Mouse (Mus musculus) megakaryocyte, embryonic 14.5 days (primary cell): Measurements from ENCODE around the gene Gm38431. TPM values are rescaled to one million over a fixed set of nuclear protein-coding genes. Genes with fewer than 3 reads are reported as not detected.
"Not testable (repeated sequence)": the region's sequence is repeated elsewhere in the genome, so short reads cannot be mapped to it uniquely, and the experiment has no call there.

Source experiments
- H3K27me3 ChIP-seq: replicated peaks from 2 replicates; pipeline ENCODE3; 2012; ENCODE audit warnings: inconsistent platforms
- H3K36me3 ChIP-seq: replicated peaks from 2 replicates; pipeline ENCODE3; 2012; ENCODE audit warnings: low read length, inconsistent platforms, mixed read lengths
- H3K4me1 ChIP-seq: 2 replicates; pipeline ENCODE4 v1.6.1; 2012; ENCODE audit warnings: inconsistent platforms
- H3K4me3 ChIP-seq: replicated peaks from 2 replicates; pipeline ENCODE3; 2012; ENCODE audit warnings: moderate library complexity, mild to moderate bottlenecking, inconsistent platforms
- H3K9me3 ChIP-seq: 2 replicates; pipeline ENCODE4 v1.6.1; 2012; ENCODE audit warnings: inconsistent platforms
- FLI1 ChIP-seq: IDR thresholded peaks from 2 replicates; pipeline ENCODE4 v1.6.1; 2012; ENCODE audit warnings: low read length, inconsistent platforms, mixed read lengths
- GATA1 ChIP-seq: IDR thresholded peaks from 3 replicates; pipeline ENCODE4 v1.6.1; 2012; ENCODE audit warnings: mixed read lengths, low read length, inconsistent platforms, borderline replicate concordance
- polyA plus RNA-seq: library from polyadenylated mRNA; stranded (reverse); fragments of >175 nt; gene quantifications from 2 replicates; pipeline ENCODE4 v1.2.3, GENCODE M21; 2012; ENCODE audit warnings: low replicate concordance; ENCODE audit not compliant: insufficient read depth

The Gm38431 gene
- polyA plus RNA-seq, 1 experiment = 128 TPM

DNA sequence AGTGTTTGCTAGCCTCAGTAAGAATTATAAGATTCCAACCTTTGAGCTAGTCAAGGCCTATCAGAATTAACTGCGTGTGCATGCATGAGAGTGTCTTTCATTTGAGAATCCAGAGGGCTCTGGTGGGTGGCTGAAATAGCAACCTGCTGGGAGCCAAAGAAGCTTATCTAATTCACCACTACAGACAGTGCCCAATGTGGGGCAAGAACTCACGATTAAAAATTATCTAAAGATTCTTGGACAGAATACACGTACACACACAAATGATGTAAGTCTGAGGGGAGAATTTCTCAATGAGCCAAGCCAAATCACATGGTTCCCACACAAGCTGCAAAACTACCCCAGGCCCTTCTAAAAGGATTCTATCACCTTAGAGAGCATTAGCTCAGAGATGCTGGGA lies 8.5 kb downstream of the Gm38431 start:
- no peak for TF ChIP-seq FLI1
- TF ChIP-seq GATA1 = no peak
- H3K36me3 ChIP-seq = peaks cover 98% of the 10 kb centered on the region
- H3K4me1 ChIP-seq = peaks cover 32% of the 10 kb centered on the region
- no peaks in the 10 kb centered on the region for H3K27me3 ChIP-seq
- no peaks in the 10 kb centered on the region for H3K9me3 ChIP-seq
- H3K4me3 ChIP-seq = no peak overlapping the region

DNA sequence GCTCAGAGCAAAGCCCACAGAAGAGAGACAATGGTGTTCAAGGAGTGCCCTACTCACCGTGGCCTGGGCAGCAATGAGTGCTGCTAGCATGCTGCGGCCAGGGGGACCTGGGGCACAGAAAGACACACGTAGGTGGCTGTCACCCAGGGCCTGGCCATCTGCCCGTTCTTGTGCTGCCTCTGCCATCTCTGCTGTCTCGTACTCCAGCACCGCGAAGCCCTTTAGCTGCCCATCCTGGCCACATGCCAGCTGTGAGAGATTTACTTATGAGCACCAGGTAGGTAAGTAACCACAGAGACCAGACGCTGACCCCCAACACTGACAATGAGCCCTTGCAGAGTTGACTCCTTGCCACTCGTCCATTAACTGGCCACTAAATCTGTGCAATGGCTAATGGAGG lies 10.7 kb downstream of the Gm38431 start:
- no peaks in the 10 kb centered on the region for H3K27me3 ChIP-seq
- H3K36me3 ChIP-seq = peaks cover 98% of the 10 kb centered on the region
- peak overlapping the region; percentile 8 for H3K4me3 ChIP-seq
- H3K9me3 ChIP-seq = no peaks in the 10 kb centered on the region
- TF ChIP-seq FLI1 (no peak), GATA1 (no peak)
- H3K4me1 ChIP-seq = peaks cover 20% of the 10 kb centered on the region

DNA sequence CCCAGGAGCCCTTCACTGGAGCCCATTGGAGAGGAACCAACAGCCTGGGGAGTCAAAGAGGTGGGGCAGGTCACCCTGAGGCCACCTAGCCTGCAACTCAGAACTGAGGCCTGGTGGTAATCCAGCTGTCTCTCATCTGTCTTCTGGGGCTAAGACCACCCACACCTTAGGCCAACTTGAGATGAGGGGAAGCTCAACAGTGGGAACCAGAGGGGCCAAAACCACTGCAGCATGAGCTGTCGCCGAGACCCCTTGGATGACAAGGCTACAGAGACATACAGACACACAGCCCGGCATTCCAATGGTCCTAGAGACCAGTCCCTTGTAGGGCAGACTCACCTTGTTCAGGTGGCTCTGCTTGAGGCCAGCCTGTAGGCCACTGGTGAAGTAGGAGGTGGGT lies 16.2 kb downstream of the Gm38431 start:
- TF ChIP-seq FLI1 = no peak
- no peak for TF ChIP-seq GATA1
- Histone ChIP-seq H3K27me3 (no peaks in the 10 kb centered on the region), H3K4me1 (peaks cover 39% of the 10 kb centered on the region), H3K4me3 (no peak overlapping the region), H3K9me3 (no peaks in the 10 kb centered on the region), H3K36me3 (peaks cover 77% of the 10 kb centered on the region)

DNA sequence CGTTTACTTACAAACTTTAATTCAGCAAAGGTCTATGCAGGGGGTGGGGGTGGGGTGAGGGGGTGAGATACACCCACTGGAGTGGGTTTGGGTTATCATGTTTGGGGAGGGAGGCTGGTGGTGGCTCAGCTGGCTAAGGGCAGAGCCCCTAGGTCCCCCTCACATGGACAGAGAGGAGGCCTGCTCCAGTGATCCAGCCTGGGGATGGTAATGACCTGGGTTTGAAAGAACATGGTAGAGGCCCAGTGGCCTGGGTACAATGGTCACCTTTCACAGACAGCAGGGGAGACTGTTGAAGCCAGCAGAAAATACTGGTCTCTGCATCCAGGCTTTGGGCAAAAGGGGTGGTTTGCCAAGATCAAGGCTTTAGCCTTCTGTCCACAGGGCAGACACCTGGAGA lies 17.6 kb downstream of the Gm38431 start:
- peaks cover 72% of the 10 kb centered on the region for H3K36me3 ChIP-seq
- TF ChIP-seq GATA1 = no peak
- TF ChIP-seq FLI1 = no peak

DNA sequence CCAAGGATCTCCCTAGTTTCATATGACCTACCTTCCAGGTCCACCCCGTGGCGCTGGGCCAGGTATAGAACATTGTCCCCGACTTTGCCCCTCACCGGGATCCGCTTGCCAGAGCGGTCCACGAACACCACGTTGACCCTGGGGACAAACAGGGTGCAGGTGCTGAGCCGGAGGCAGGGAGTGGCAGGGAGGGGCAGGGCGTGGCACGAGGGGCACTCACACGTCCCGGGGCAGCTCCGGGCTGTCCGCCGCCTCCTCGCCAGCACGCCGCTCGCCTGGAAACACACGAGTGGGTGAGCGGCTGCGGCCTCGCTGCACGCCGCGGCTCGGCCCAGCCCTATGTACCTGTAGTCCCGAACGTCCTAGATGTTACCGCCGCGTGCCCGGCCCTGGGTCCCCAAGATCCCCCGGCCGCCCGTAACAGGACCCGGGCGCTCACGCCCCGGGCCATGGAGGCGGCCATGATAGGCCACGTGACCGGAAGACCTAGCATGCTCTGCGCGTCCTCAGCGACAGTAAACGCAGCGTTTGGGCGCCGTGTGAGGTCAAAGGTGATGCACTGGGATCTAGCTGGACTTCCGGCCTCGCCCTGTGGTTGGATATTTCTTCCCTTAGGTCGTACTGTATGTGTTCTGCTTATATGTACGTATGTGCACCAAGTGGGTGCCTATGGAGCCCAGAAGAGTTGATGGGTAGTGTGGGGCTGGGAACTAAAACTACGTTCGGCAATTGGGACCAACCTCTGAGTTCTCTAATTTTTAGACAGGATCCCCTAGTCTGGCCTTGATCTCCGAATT lies 18.6 kb downstream of the Gm38431 start, which contains the start of the genes Gm49373 and Fdx1l:
Gene Gm49373 (minus strand): TSS at position 53 of the 797 bp plus-strand sequence.
Gene Fdx1l (minus strand): TSS at position 571 of the 797 bp plus-strand sequence.
- H3K9me3 ChIP-seq = no peaks in the 10 kb centered on the region
- peaks cover 69% of the 10 kb centered on the region for H3K36me3 ChIP-seq
- H3K27me3 ChIP-seq = no peaks in the 10 kb centered on the region
- H3K4me1 ChIP-seq = peaks cover 42% of the 10 kb centered on the region
- H3K4me3 ChIP-seq = peak within 1 kb of the TSS; percentile 100
- TF ChIP-seq FLI1 (peak; percentile 32; the same call in 1 of the 2 replicates), GATA1 (no peak)

More for the DNA sequence above, 17.6 kb downstream of the Gm38431 start:
- H3K9me3 ChIP-seq = no peaks in the 10 kb centered on the region
- peak overlapping the region; percentile 16 for H3K4me3 ChIP-seq
- H3K4me1 ChIP-seq = peaks cover 42% of the 10 kb centered on the region
- H3K27me3 ChIP-seq = no peaks in the 10 kb centered on the region

DNA sequence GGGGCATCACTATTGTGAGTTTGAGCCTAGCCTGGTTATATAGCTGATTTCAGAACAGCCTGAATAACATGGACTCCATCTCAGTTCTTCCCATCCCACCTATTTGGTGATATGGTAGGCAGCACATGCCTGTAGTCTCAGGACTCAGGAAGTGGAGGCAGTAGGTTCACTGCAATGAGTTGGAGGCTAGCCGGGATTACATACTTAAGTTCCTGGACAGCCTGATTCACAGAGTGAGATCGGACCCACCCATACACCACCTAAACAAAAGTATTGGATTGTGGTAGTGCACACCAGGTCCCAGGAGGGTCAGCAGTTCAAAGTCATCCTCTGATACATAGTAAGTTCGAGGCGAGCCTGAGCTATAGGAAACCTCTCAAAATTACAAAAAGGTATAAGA lies 19.2 kb downstream of the Gm38431 start:
- peaks cover 69% of the 10 kb centered on the region for H3K36me3 ChIP-seq
- peak overlapping the region; percentile 100 for H3K4me3 ChIP-seq
- H3K9me3 ChIP-seq = no peaks in the 10 kb centered on the region
- no peaks in the 10 kb centered on the region for H3K27me3 ChIP-seq
- TF ChIP-seq FLI1 = no peak
- H3K4me1 ChIP-seq = peaks cover 42% of the 10 kb centered on the region

DNA sequence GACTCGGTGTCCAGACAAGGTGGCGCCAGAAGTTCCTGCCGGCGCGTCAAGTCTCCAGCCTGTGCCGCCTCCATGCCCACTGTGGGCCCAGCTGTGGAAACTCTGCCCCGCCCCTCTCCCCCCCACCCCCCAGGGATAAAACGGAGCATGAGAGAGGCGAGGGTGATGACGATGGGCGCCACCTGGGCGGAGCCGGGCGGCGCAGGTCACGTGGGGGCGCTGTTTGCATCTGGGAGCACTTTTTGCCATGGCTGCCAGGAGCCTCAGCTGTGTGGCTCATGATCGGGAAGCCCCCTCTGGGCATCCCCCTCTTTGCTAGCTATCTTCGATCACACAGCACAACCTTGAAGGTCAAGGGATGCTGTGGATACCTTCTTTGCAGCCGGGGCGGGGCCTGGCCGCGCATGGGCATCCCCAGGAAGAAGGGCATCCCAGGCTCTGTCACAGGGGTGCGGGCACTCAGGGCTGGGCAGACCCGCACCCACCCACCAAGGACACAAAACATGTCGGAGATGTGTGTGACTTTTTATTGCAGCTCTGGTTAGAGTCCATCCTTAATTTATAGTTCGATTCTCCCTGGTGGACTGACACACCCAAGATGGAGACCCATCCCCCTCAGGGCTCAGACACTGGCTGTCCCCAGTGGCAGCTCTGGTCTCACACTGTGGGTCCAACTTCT lies 24.7 kb downstream of the Gm38431 start, which contains the start of gene Zglp1:
Gene Zglp1 (minus strand): TSS at position 88 of the 679 bp plus-strand sequence.
- no peaks in the 10 kb centered on the region for H3K9me3 ChIP-seq
- H3K4me3 ChIP-seq = no peak within 1 kb of the TSS
- H3K36me3 ChIP-seq = peaks cover 70% of the 10 kb centered on the region
- H3K4me1 ChIP-seq = peaks cover 19% of the 10 kb centered on the region
- TF ChIP-seq FLI1 (no peak), GATA1 (no peak)
- H3K27me3 ChIP-seq = no peaks in the 10 kb centered on the region

DNA sequence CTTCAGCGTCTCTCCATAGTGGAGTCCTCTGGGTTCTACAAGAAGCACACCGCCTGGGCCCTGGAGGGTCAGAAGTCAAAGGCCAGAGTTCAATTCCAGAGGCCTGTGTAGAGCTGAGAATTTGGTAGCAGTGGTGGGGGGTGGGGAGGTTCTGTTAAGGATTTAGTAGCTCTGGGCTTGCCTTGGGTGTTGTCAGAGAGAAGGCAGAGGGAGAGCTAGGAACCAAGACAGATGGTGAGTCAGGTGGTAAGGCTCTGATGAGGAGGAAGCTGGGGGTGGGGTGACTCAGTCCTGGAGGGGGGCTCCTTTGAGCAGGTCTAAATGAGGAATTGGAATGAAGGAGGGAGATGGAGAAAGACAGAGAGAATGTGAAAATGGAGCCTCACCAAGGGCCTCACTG lies 28.9 kb downstream of the Gm38431 start:
- no peak for TF ChIP-seq GATA1
- no peak for TF ChIP-seq FLI1
- H3K27me3 ChIP-seq = peaks cover 2% of the 10 kb centered on the region
- H3K4me1 ChIP-seq = 0 out of 2 replicates have a peak, but pooled peaks cover 3% of the 10 kb centered on the region
- H3K36me3 ChIP-seq = peaks cover 45% of the 10 kb centered on the region
- H3K9me3 ChIP-seq = no peaks in the 10 kb centered on the region
- no peak overlapping the region for H3K4me3 ChIP-seq

DNA sequence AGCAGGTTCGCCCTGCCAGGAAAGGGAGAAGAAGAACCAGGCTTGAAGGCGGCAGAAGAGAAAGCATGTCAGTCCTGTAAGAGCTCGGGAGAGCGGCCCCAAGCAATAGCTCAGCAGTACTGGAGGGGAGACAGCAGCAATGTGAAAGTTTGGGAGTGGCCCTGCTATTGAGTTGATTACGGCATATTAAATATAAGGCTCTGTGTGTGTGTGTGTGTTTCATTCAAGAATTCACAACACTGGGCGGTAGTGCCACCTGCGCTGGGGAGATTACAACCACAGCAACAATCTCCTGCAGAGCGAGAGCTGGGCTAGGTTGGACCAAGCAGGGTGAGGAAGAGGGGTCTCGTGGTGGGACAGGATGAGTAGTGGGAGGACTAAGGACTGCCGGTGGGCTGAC lies 40.2 kb downstream of the Gm38431 start:
- Histone ChIP-seq H3K9me3 (peaks cover 8% of the 10 kb centered on the region; the same call in 1 of the 2 replicates), H3K27me3 (peaks cover 44% of the 10 kb centered on the region), H3K4me3 (no peak overlapping the region), H3K4me1 (peaks cover 3% of the 10 kb centered on the region; the same call in 1 of the 2 replicates), H3K36me3 (no peaks in the 10 kb centered on the region)
- TF ChIP-seq GATA1 (no peak), FLI1 (no peak)

DNA sequence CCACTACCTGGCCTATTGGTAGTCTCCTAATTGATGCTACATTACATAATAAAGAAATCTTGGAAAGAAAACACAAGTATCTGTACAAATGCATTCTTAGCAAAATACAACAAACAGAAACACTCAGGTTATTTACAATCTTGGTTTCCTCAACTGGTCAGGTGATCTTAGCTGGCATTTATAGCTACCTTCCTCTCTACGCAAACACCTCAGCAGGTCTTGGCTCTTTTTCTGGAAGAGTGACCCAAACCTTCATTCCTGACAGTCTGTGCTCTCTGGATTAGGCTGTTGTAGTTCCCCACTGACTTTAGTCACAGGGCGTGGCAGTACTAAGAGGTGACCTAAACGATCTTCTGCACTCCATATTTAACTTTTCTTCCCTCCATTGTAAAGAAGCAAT lies 46.6 kb downstream of the Gm38431 start:
- peaks cover 8% of the 10 kb centered on the region; the same call in 1 of the 2 replicates for H3K9me3 ChIP-seq
- TF ChIP-seq GATA1 (no peak), FLI1 (no peak)

DNA sequence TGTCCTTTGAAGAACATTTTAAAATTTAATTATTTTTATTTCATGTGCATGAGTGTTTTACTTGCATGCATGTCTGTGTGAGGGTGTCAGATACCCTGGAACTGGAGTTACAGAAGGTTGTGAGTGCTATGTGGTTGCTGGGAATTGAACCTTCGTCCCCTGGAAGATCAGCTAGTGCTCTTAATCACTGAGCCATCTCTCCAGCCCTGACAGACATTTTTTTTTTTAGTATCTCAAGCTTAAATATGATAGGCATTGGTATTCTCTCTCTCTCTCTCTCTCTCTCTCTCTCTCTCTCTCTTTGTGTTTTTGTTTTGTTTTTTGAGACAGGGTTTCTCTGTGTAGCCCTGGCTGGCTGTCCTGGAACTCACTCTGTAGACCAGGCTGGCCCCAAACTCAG lies 47.0 kb downstream of the Gm38431 start:
- peaks cover 33% of the 10 kb centered on the region for H3K27me3 ChIP-seq

More for the DNA sequence above, 46.6 kb downstream of the Gm38431 start:
- H3K4me3 ChIP-seq = no peak overlapping the region
- peaks cover 22% of the 10 kb centered on the region for H3K4me1 ChIP-seq
- peaks cover 30% of the 10 kb centered on the region for H3K27me3 ChIP-seq
- no peaks in the 10 kb centered on the region for H3K36me3 ChIP-seq

More for the DNA sequence above, 47.0 kb downstream of the Gm38431 start:
- not testable (repeated sequence) for H3K36me3 ChIP-seq, H3K9me3 ChIP-seq, H3K4me3 ChIP-seq
- H3K4me1 ChIP-seq = peaks cover 24% of the 10 kb centered on the region
